10 mouse cellular contexts compared by ENCODE assay signal in genomic region chr12:35799261-35799660, GRCm38 (mm10).
DNase-seq lines count a peak whose midpoint lies in the region; ATAC-seq and TF ChIP-seq lines count a peak whose summit lies in the region.
"Had no signal": no experiment of that assay in that cellular context is flagged by ENCODE, and none has a peak within 500 bp of the region (broad histone marks: within the 10 kb centered on the region; RNA-seq: fewer than 3 reads in every experiment).

No protein-coding gene starts in this region.

- no peaks in the 10 kb centered on the region for H3K9me3 ChIP-seq in lung, postnatal 0 days (ENCODE audit: low read length)

- DNase-seq in gastrocnemius, adult 18-20 months (ENCODE audit: low spot score): peak; percentile 1
- no peak for DNase-seq in gastrocnemius, postnatal 14 days
- peak; percentile 2 to 21 for DNase-seq in CD8-positive naive resting alpha-beta T cell, adult 2 months (ENCODE audit: low read depth in 2 of 2, low spot score in 2 of 2)
- peak; percentile 66 for DNase-seq in lung, postnatal 0 days (ENCODE audit: low spot score)
- DNase-seq in spleen, adult 2 months (ENCODE audit: low read depth in 1 of 2, low spot score in 2 of 2): peak; percentile 31 to 71
- DNase-seq in urinary bladder, postnatal 10 days (ENCODE audit: low spot score): no peak
- no peak for DNase-seq in cerebellum, adult 9-11 months
- DNase-seq: gastrocnemius, postnatal 25 days had no signal

- no peak overlapping the region for H3K27ac ChIP-seq in lung, postnatal 0 days (ENCODE audit: low read length)
- H3K27ac ChIP-seq in spleen, adult 2 months (ENCODE audit: insufficient read depth, low read length): no peak overlapping the region
- H3K27ac ChIP-seq: macrophage had no signal

- H3K4me2 ChIP-seq in lung, postnatal 0 days (replicated peaks; ENCODE audit: low read depth, low read length): no peak overlapping the region

- H3K4me1 ChIP-seq in lung, postnatal 0 days (ENCODE audit: insufficient read depth, low read depth, low read length): no peaks in the 10 kb centered on the region
- H3K4me1 ChIP-seq in spleen, adult 2 months (ENCODE audit: control insufficient read depth, insufficient read depth, insufficient read length): peaks cover 7% of the 10 kb centered on the region

- H3K4me3 ChIP-seq in lung, postnatal 0 days (ENCODE audit: low read depth, low read length): no peak overlapping the region
- no peak overlapping the region for H3K4me3 ChIP-seq in spleen, adult 2 months (ENCODE audit: extremely low read depth, insufficient read depth, insufficient read length)

- H3K27me3 ChIP-seq in lung, postnatal 0 days (replicated peaks; ENCODE audit: insufficient read depth, low read length): no peaks in the 10 kb centered on the region
- no peaks in the 10 kb centered on the region for H3K27me3 ChIP-seq in spleen, adult 2 months (ENCODE audit: control insufficient read depth, insufficient read depth, low read length)

- ATAC-seq in lung, postnatal 0 days: peak; percentile 59
- ATAC-seq in erythroblast, adult 5-6 weeks (replicated peaks; ENCODE audit: low FRiP score, poor library complexity, severe bottlenecking): no peak

- intact Hi-C loops in gastrocnemius, postnatal 14 days (cut with DNase I; ENCODE audit: low total_unique reads): no loop called here

- TF ChIP-seq POLR2A in spleen, adult 2 months (IDR thresholded peaks at IDR 0.05; ENCODE audit: low read depth, low read length): no peak

- TF ChIP-seq CTCF in lung, postnatal 0 days (IDR thresholded peaks at IDR 0.05): no peak
- no peak for TF ChIP-seq CTCF in spleen, adult 2 months (IDR thresholded peaks at IDR 0.05; ENCODE audit: extremely low read depth, insufficient read depth, insufficient read length, insufficient replicate concordance)

- TF ChIP-seq EP300 in lung, postnatal 0 days (IDR thresholded peaks at IDR 0.05): no peak

- no peak overlapping the region for H3K9ac ChIP-seq in lung, postnatal 0 days (replicated peaks; ENCODE audit: low read depth)

- H3K36me3 ChIP-seq in lung, postnatal 0 days (ENCODE audit: insufficient read depth, low read length): no peaks in the 10 kb centered on the region
- no peaks in the 10 kb centered on the region for H3K36me3 ChIP-seq in spleen, adult 2 months (ENCODE audit: control insufficient read depth, insufficient read depth, low read length)

- WGBS in lung, postnatal 0 days: 39% methylated on average over 2 of the region's 2 CpGs
- WGBS in spleen, adult 2 months: 4% methylated on average over 2 of the region's 2 CpGs

Comparison
In these comparisons a context has a peak if more than half of its experiments do, and no peak if none do; other contexts are left out.
1. DNase-seq: peak in gastrocnemius, adult 18-20 months (single experiment), CD8-positive naive resting alpha-beta T cell, adult 2 months (2 of 2), lung, postnatal 0 days (single experiment) and spleen, adult 2 months (2 of 2); none in gastrocnemius, postnatal 14 days (single experiment), urinary bladder, postnatal 10 days (single experiment) and cerebellum, adult 9-11 months (single experiment).